Mouse (Mus musculus) inflammation-experienced regulatory T-cells, adult 6 months (primary cell): ENCODE data around the gene Alg12. TPM values are rescaled to one million over a fixed set of nuclear protein-coding genes. Genes with fewer than 3 reads are reported as not detected.

Experiments used
- ATAC-seq: one replicate; pipeline ENCODE4 v1.8.0; 2017
- polyA plus RNA-seq, 3 experiments: library from polyadenylated mRNA; unstranded; fragments of 100-300 nt; shearing (Covaris generic); gene quantifications; one replicate each; pipeline ENCODE4 v1.2.1; 2017

Gene Alg12
- polyA plus RNA-seq = 10 to 100 TPM; 12.8 to 22.4 (median 15.8) TPM

DNA sequence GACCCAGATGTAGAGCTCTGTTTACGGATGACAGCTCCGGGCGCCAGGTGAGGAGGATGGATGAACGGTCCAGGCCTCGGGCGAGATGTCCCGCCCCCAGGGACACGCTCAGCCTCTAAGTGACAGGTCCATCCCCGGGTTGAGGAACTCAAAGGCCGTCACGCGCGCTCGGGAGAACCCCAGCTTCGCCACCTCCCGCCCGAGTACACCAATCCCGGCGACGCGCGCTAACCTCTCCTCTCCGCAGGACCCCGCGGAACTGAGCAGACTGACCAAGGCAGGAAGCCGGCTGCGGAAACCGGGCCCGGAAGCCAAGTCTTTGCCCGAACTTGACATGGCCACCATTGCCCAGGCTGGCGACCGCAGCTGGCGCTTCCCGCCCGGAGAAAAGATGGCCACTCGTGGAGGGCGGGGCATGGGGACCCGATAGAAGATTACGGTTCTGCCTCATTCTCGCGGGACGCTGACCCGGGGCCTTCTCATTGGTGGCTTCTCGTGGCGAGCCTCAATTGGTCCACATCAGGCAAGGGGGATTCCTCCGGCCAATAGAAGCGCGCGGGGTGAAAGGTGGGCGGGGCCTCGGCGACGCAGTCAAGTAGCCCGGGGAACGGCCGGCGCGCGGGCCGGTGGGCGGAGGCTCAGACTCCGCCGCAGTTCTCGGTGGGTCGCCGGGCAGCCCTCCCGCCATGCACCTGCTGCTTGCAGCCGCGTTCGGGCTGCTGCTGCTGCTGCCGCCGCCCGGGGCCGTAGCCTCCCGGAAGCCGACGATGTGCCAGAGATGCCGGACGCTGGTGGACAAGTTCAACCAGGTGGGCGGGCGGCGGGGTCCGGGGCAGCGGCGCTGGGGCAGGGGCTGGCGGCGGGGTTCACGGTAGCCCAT lies at the start of gene Alg12, which contains the start of gene Creld2:
Alg12 (minus strand) TSS at position 293 of the 880 bp plus-strand sequence.
Creld2 (plus strand) TSS at position 621 of the 880 bp plus-strand sequence.
- ATAC-seq = peak; percentile 99

DNA sequence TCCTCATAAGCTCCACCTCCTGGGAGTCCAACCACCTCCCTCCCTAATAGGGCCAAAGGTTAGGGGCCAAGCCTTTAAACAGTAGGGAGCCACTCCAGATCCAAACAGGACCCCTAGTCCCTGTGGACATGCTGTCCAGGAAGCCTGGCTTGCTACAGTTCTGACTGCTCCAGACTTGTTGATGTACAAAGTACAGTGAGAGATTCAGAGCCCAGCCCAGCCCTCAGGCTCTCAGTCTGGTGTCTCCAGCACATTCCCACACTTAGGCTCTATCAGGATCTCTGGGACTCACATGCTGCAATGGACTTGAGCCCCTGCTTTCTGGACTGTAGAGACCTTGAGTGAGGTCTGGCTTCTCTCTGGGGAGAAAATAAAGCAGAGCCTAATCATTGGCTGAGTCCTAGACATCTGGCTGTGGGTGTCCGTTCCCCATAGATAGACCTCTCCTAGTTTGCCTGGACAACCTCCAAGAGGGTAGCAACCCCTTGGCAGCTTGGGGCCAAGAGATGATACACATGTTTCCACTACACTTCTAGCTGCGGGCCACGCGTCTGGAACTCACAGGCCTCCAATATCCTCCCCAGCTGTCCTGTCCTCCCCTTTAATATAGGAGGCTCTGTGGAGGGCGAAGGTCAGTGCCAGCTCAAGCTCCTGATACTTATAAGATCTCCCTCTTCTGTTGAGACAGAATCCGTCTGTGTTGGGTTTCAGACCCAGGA lies 49.1 kb upstream of the Alg12 start:
- no peak for ATAC-seq

GRCm38 (mm10) chr15:88867368-88868023 lies 48.4 kb upstream of the Alg12 start:
- no peak for ATAC-seq

DNA sequence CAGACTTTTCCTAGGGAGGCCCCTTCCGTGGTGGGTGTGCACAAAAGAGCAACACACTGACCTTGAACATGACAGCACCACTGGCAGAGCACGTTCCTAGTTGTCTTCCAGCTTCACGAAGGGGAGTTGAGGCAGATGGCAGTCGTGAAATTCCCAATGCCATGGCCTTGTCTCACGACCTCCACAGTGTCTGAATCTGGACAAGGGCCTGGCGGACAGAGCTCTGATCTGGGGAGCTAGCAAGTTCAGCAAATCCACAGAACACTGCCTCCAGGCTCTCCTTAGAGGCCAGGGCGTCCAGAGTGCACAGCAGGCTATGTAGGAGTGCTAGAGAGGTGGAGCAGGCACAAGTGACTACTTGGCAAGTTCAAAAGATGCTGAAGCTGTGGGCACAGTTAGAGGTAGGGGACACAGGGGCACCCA lies 47.8 kb upstream of the Alg12 start:
- ATAC-seq = no peak

- no peak for ATAC-seq
These were observed 47.0 kb upstream of the Alg12 start for GRCm38 (mm10) chr15:88865888-88866695.

GRCm38 (mm10) chr15:88865061-88865460 lies 45.9 kb upstream of the Alg12 start:
- no peak for ATAC-seq

GRCm38 (mm10) chr15:88864270-88865030 lies 45.3 kb upstream of the Alg12 start:
- no peak for ATAC-seq

- ATAC-seq = peak; percentile 50
These were observed 44.6 kb upstream of the Alg12 start for GRCm38 (mm10) chr15:88863695-88864231.

- no peak for ATAC-seq
These were observed 44.0 kb upstream of the Alg12 start for GRCm38 (mm10) chr15:88862881-88863694.

GRCm38 (mm10) chr15:88861772-88862622 lies 42.9 kb upstream of the Alg12 start, which contains the start of gene Pim3:
Gene Pim3, plus strand, starts transcription at chr15:88862186.
- ATAC-seq = peak; percentile 80

DNA sequence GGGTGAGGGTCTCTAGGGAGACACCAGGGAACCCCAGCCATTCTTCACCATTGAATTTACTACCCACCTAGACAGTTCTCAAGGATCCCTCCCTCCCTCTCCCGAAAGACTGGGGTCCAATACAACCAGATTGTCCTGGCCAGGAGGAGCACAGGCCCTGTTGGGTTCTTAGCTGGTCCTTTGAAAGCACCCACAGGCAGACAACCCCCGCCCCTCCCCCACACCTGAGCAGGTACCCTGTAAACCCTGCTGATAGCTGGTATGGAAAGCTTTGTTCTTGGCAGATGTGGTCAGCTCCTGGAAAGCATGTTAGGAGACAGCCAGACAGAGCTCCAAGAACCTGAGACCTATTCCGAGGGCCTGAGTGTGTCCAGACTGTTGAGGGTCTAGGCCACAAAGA lies 41.7 kb upstream of the Alg12 start:
- ATAC-seq = no peak

- no peak for ATAC-seq
These were observed 40.3 kb upstream of the Alg12 start for GRCm38 (mm10) chr15:88859206-88859970.

DNA sequence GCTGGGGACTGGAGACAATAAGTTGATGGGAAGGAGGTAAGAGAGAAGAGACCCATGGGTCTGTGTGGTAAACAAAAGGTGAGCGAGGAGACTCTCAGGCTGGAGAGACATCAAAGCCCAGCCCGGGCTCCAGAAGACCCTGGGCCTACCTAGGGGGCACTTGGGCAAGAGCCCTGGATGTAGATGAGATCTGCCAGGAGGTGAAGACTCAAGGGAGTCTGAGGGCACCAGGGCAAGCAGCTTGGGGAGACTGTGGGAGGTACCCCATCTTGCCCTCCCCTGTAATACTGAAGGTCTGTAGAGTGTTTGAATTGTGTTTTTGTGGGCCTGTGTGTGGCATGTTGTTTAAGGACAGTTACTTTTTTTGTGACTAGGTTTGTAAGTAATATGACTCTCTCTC lies 39.6 kb upstream of the Alg12 start:
- ATAC-seq = no peak

- no peak for ATAC-seq
These were observed 39.0 kb upstream of the Alg12 start for GRCm38 (mm10) chr15:88858141-88858541.

- ATAC-seq = no peak
These were observed 38.2 kb upstream of the Alg12 start for GRCm38 (mm10) chr15:88857361-88857760.

DNA sequence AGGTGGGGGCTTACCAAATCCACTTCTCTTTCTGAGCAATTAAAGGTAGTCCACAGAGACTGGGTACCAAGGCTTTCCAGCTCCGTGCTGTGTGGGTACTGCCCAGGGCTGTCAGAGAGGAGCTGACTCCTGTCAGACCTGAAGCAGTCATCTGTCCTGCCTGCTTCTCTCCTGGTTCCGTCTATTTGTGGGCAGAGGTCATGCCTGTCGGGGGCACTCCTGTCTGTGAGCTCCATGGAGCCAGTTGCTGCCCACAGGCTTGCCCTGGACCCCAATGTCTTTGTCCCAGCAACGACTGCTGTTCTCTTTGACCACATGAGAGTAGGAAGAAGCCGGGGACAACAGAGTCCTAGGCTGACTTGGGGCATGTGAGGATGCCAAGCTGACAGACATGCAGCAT lies 37.5 kb upstream of the Alg12 start:
- no peak for ATAC-seq

DNA sequence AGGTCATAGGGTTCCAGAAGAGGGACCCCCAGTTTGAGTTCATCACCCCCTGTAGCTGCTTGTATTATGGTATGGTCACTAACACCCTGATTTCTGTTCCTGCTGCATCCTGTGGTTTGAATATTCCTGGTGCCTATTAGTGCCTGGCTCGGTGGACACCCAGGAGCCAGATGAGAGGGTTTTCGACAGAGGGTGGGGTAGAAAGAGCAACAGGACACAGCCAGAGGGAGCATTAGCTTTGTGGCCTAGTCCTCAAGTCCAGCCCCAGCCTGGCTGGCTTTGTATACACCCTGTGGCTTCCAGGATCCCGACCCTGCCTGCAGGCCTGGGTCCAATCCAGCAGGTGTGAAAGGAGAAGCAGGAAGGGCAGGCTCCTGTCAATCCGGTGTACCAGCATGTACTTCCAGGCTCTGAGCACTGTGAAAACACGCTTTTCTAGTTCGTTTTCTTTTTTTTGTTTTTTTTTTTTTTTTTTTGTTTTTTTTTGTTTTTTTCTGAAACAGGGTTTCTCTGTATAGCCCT lies 36.8 kb upstream of the Alg12 start:
- ATAC-seq = no peak
